Mouse (Mus musculus): ENCODE data around the gene Cep112.
"Not testable (repeated sequence)": the region's sequence is repeated elsewhere in the genome, so short reads cannot be mapped to it uniquely, and the experiment has no call there.

Cep112 gene

GRCm38 (mm10) chr11:108799695-108800094 is 374.7 kb downstream of the Cep112 start:
- no peak for DNase-seq (ENCODE audit: low spot score)

GRCm38 (mm10) chr11:108804030-108804429 is 379.0 kb downstream of the Cep112 start:
- no peak for DNase-seq (ENCODE audit: low spot score)

- no peak for DNase-seq (ENCODE audit: low spot score)
These were observed 381.0 kb downstream of the Cep112 start for GRCm38 (mm10) chr11:108805947-108806346.

- no peak for DNase-seq (ENCODE audit: low spot score)
These were observed 384.6 kb downstream of the Cep112 start for GRCm38 (mm10) chr11:108809626-108810025.

- DNase-seq (ENCODE audit: low spot score), result no peak
These were observed 396.8 kb downstream of the Cep112 start for GRCm38 (mm10) chr11:108821771-108822170.

- DNase-seq (ENCODE audit: low spot score), result no peak
These were observed 397.3 kb downstream of the Cep112 start for GRCm38 (mm10) chr11:108822257-108822656.

- no peak for DNase-seq (ENCODE audit: low spot score)
These were observed 402.3 kb downstream of the Cep112 start for GRCm38 (mm10) chr11:108827321-108827720.

GRCm38 (mm10) chr11:108828374-108829025 is 403.5 kb downstream of the Cep112 start:
- DNase-seq (ENCODE audit: low spot score), result no peak

GRCm38 (mm10) chr11:108836706-108837105 is 411.7 kb downstream of the Cep112 start:
- no peak for DNase-seq (ENCODE audit: low spot score)

GRCm38 (mm10) chr11:108840195-108840594 is 415.2 kb downstream of the Cep112 start:
- no peak for DNase-seq (ENCODE audit: low spot score)

- DNase-seq (ENCODE audit: low spot score), result no peak
These were observed 417.8 kb downstream of the Cep112 start for GRCm38 (mm10) chr11:108842765-108843164.

GRCm38 (mm10) chr11:108845971-108846370 is 421.0 kb downstream of the Cep112 start:
- no peak for DNase-seq (ENCODE audit: low spot score)

GRCm38 (mm10) chr11:108846479-108846878 is 421.5 kb downstream of the Cep112 start:
- no peak for DNase-seq (ENCODE audit: low spot score)

GRCm38 (mm10) chr11:108851771-108852170 is 426.8 kb downstream of the Cep112 start:
- no peak for DNase-seq (ENCODE audit: low spot score)

GRCm38 (mm10) chr11:108857254-108857653 is 432.3 kb downstream of the Cep112 start:
- DNase-seq (ENCODE audit: low spot score), result no peak

GRCm38 (mm10) chr11:108857678-108858338 is 432.8 kb downstream of the Cep112 start:
- no peak for DNase-seq (ENCODE audit: low spot score)

- no peak for DNase-seq (ENCODE audit: low spot score)
These were observed 433.4 kb downstream of the Cep112 start for GRCm38 (mm10) chr11:108858339-108858804.

- DNase-seq (ENCODE audit: low spot score), result no peak
These were observed 433.9 kb downstream of the Cep112 start for GRCm38 (mm10) chr11:108858846-108859245.

GRCm38 (mm10) chr11:108862360-108862759 is 437.4 kb downstream of the Cep112 start:
- DNase-seq (ENCODE audit: low spot score), result no peak

GRCm38 (mm10) chr11:108865746-108866145 is 440.8 kb downstream of the Cep112 start:
- DNase-seq (ENCODE audit: low spot score), result no peak

GRCm38 (mm10) chr11:108867538-108867937 is 442.5 kb downstream of the Cep112 start:
- no peak for DNase-seq (ENCODE audit: low spot score)

GRCm38 (mm10) chr11:108871284-108871683 is 446.3 kb downstream of the Cep112 start:
- DNase-seq (ENCODE audit: low spot score), result not testable (repeated sequence)

- DNase-seq (ENCODE audit: low spot score), result no peak
These were observed 446.8 kb downstream of the Cep112 start for GRCm38 (mm10) chr11:108871748-108872147.

Data from ovary, postnatal 10 days (tissue).